Mouse (Mus musculus): Measurements from ENCODE around the gene Dusp28. TPM values are rescaled to one million over a fixed set of nuclear protein-coding genes. Genes with fewer than 3 reads are reported as not detected.

Gene Dusp28
- total and polyA plus RNA-seq, 3 experiments = 11.9 to 12.0 TPM; not detected in 1

- Histone ChIP-seq H3K27ac (ENCODE audit: control insufficient read depth, low read depth, low read length) (no peak overlapping the region), H3K9ac (ENCODE audit: control insufficient read depth, low read depth, low read length, poor library complexity, severe bottlenecking) (no peak overlapping the region), H3K36me3 (ENCODE audit: control insufficient read depth in 1 of 2, insufficient read depth in 2 of 2, low read length in 2 of 2) (no peaks in the 10 kb centered on the region; a peak in 1 of 4 replicates), H3K27me3 (ENCODE audit: control insufficient read depth in 1 of 2, insufficient read depth in 2 of 2, low read length in 2 of 2) (no peaks in the 10 kb centered on the region), H3K4me1 (ENCODE audit: control insufficient read depth in 1 of 2, insufficient read depth in 2 of 2, low read length in 2 of 2) (peaks cover 0 to 6% of the 10 kb centered on the region in 2 experiments; a peak in 1 of 4 replicates), H3K4me3 (ENCODE audit: control insufficient read depth in 1 of 2, insufficient read depth in 1 of 2, low read depth in 2 of 2, low read length in 2 of 2) (no peak overlapping the region), H3K79me2 (ENCODE audit: control insufficient read depth, insufficient read depth, low read length, poor library complexity) (no peaks in the 10 kb centered on the region), H3K9me3 (replicated peaks; ENCODE audit: insufficient read depth, low read length) (no peaks in the 10 kb centered on the region)
- TF ChIP-seq NELFE (IDR thresholded peaks at IDR 0.05; ENCODE audit: low read depth, low read length) = no peak
- no peak for TF ChIP-seq ZC3H11A (IDR thresholded peaks at IDR 0.05; ENCODE audit: low read depth, low read length)
- TF ChIP-seq MXI1 (IDR thresholded peaks at IDR 0.05; ENCODE audit: low read depth, low read length) = no peak
- TF ChIP-seq TBP (IDR thresholded peaks at IDR 0.05; ENCODE audit: low read depth, low read length) = no peak
- no peak for TF ChIP-seq CTCF (IDR thresholded peaks at IDR 0.05 in 2 of 3, conservative IDR thresholded peaks at IDR 0.05 in 1 of 3; ENCODE audit: control insufficient read depth in 1 of 3, insufficient read depth in 1 of 3, low read depth in 2 of 3, low read length in 3 of 3, poor library complexity in 1 of 3, severe bottlenecking in 1 of 3)
- TF ChIP-seq GABPA (IDR thresholded peaks at IDR 0.05; ENCODE audit: low read depth, low read length) = no peak
- no peak for DNase-seq (ENCODE audit: low read depth, low spot score)
These were observed 12.4 kb downstream of the Dusp28 start for GRCm38 (mm10) chr1:92919151-92919550.

- TF ChIP-seq NRF1 (IDR thresholded peaks at IDR 0.05; ENCODE audit: insufficient read depth, low read depth, low read length, poor library complexity, severe bottlenecking) (no peak), POLR2A (IDR thresholded peaks at IDR 0.05; ENCODE audit: control insufficient read depth in 1 of 2, insufficient read depth in 1 of 2, low read depth in 1 of 2, low read length in 2 of 2, poor library complexity in 1 of 2) (no peak), RCOR1 (IDR thresholded peaks at IDR 0.05; ENCODE audit: low read depth, low read length) (no peak), MAZ (IDR thresholded peaks at IDR 0.05; ENCODE audit: low read depth, low read length) (no peak), ETS1 (IDR thresholded peaks at IDR 0.05; ENCODE audit: low read depth, low read length) (no peak), SIN3A (IDR thresholded peaks at IDR 0.05; ENCODE audit: low read length) (no peak)
- Histone ChIP-seq H3K36me3 (ENCODE audit: control insufficient read depth in 1 of 2, insufficient read depth in 2 of 2, low read length in 2 of 2) (no peaks in the 10 kb centered on the region; a peak in 1 of 4 replicates), H3K27me3 (ENCODE audit: control insufficient read depth in 1 of 2, insufficient read depth in 2 of 2, low read length in 2 of 2) (no peaks in the 10 kb centered on the region), H3K9ac (ENCODE audit: control insufficient read depth, low read depth, low read length, poor library complexity, severe bottlenecking) (no peak overlapping the region), H3K4me3 (ENCODE audit: control insufficient read depth in 1 of 2, insufficient read depth in 1 of 2, low read depth in 2 of 2, low read length in 2 of 2) (no peak overlapping the region), H3K9me3 (replicated peaks; ENCODE audit: insufficient read depth, low read length) (no peaks in the 10 kb centered on the region), H3K79me2 (ENCODE audit: control insufficient read depth, insufficient read depth, low read length, poor library complexity) (no peaks in the 10 kb centered on the region), H3K27ac (ENCODE audit: control insufficient read depth, low read depth, low read length) (no peak overlapping the region), H3K4me1 (ENCODE audit: control insufficient read depth in 1 of 2, insufficient read depth in 2 of 2, low read length in 2 of 2) (peaks cover 0 to 6% of the 10 kb centered on the region in 2 experiments; a peak in 1 of 4 replicates)
- DNase-seq (ENCODE audit: low read depth, low spot score) = no peak
These were observed 13.0 kb downstream of the Dusp28 start for GRCm38 (mm10) chr1:92919775-92920174.

GRCm38 (mm10) chr1:92920474-92921200 is 13.9 kb downstream of the Dusp28 start:
- no peak overlapping the region for H3K27ac ChIP-seq (ENCODE audit: control insufficient read depth, low read depth, low read length)
- no peak overlapping the region for H3K4me3 ChIP-seq (ENCODE audit: control insufficient read depth in 1 of 2, insufficient read depth in 1 of 2, low read depth in 2 of 2, low read length in 2 of 2)
- no peaks in the 10 kb centered on the region for H3K27me3 ChIP-seq (ENCODE audit: control insufficient read depth in 1 of 2, insufficient read depth in 2 of 2, low read length in 2 of 2)
- no peaks in the 10 kb centered on the region for H3K9me3 ChIP-seq (replicated peaks; ENCODE audit: insufficient read depth, low read length)
- no peaks in the 10 kb centered on the region for H3K79me2 ChIP-seq (ENCODE audit: control insufficient read depth, insufficient read depth, low read length, poor library complexity)
- no peaks in the 10 kb centered on the region; a peak in 1 of 4 replicates for H3K36me3 ChIP-seq (ENCODE audit: control insufficient read depth in 1 of 2, insufficient read depth in 2 of 2, low read length in 2 of 2)
- H3K9ac ChIP-seq (ENCODE audit: control insufficient read depth, low read depth, low read length, poor library complexity, severe bottlenecking) = no peak overlapping the region
- H3K4me1 ChIP-seq (ENCODE audit: control insufficient read depth in 1 of 2, insufficient read depth in 2 of 2, low read length in 2 of 2) = peaks cover 0 to 6% of the 10 kb centered on the region in 2 experiments; a peak in 1 of 4 replicates
- DNase-seq (ENCODE audit: low read depth, low spot score) = peak; percentile 67
- TF ChIP-seq MYB (IDR thresholded peaks at IDR 0.05; ENCODE audit: low read depth, low read length) (no peak), MEF2A (IDR thresholded peaks at IDR 0.05; ENCODE audit: extremely low read depth, insufficient replicate concordance, low read depth, low read length, poor library complexity, severe bottlenecking) (no peak), MAX (IDR thresholded peaks at IDR 0.05; ENCODE audit: low read length) (peak; percentile 80), TCF12 (IDR thresholded peaks at IDR 0.05; ENCODE audit: low read depth, low read length) (no peak), USF2 (IDR thresholded peaks at IDR 0.05; ENCODE audit: borderline replicate concordance in 1 of 2, insufficient read depth in 1 of 2, low read depth in 1 of 2, low read length in 2 of 2) (peak; percentile 33 to 73; a peak in 2 of 4 replicates), MAFK (IDR thresholded peaks at IDR 0.05; ENCODE audit: borderline replicate concordance, low read depth, low read length) (no peak), USF1 (IDR thresholded peaks at IDR 0.05; ENCODE audit: low read depth, low read length) (peak; percentile 93), HCFC1 (IDR thresholded peaks at IDR 0.05; ENCODE audit: low read depth, low read length) (no peak), ZMIZ1 (IDR thresholded peaks at IDR 0.05; ENCODE audit: low read depth, low read length) (no peak), POLR2AphosphoS5 (IDR thresholded peaks at IDR 0.05; ENCODE audit: borderline replicate concordance, low read depth, low read length) (no peak), ETS1 (IDR thresholded peaks at IDR 0.05; ENCODE audit: low read depth, low read length) (peak; percentile 31; the same call in 1 of the 2 replicates), UBTF (IDR thresholded peaks at IDR 0.05; ENCODE audit: borderline replicate concordance, insufficient read depth, low read depth, low read length) (no peak), GATA1 (IDR thresholded peaks at IDR 0.05; ENCODE audit: low read depth, low read length) (no peak), MAZ (IDR thresholded peaks at IDR 0.05; ENCODE audit: low read depth, low read length) (no peak)

Data from MEL (cell line).